8 mouse cellular contexts compared by ENCODE assay signal in the genomic region with DNA sequence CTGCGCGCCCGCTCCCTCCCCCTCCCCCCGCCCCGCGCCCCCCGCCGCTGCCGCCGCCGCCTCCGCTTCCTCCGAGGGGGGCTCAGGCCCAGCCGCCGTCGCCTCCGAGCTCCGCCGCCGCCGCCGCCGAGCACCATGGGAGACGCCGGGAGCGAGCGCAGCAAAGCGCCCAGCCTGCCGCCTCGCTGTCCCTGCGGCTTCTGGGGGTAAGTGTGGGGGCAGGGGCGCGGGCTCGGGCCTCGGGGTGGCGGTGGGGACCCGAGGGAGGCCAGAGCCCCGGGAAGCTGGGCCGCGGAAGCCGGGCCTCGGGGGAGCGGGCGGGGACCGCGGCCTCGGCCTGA. TPM values are rescaled to one million over a fixed set of nuclear protein-coding genes. Genes with fewer than 3 reads are reported as not detected.
A peak's percentile ranks its signal among the peaks of the same experiment; 100 is the strongest.
DNase-seq lines count a peak whose midpoint lies in the region; ATAC-seq and TF ChIP-seq lines count a peak whose summit lies in the region.

No protein-coding gene starts in this region.

- ATAC-seq in erythroblast, adult 5-6 weeks (replicated peaks; ENCODE audit: low FRiP score, poor library complexity, severe bottlenecking) = no peak
- ATAC-seq in liver, embryonic 11.5 days (replicated peaks; ENCODE audit: low FRiP score) = peak; percentile 6; the same call in 1 of the 2 replicates

- WGBS in thymus, adult 2 months = 2% methylated on average over 40 of the region's 47 CpGs
- 2% methylated on average over 29 of the region's 47 CpGs for WGBS in liver, embryonic 11.5 days

- H3K4me2 ChIP-seq in liver, embryonic 11.5 days = peak overlapping the region; percentile 87

- no peaks in the 10 kb centered on the region for H3K9me3 ChIP-seq in erythroblast, embryonic 14.5 days (ENCODE audit: control insufficient read depth, low read length)
- H3K9me3 ChIP-seq in liver, embryonic 11.5 days (ENCODE audit: control insufficient read depth, low read length) = no peaks in the 10 kb centered on the region

- H3K27ac ChIP-seq in thymus, adult 2 months (ENCODE audit: control insufficient read depth, insufficient read depth, low read length) = no peak overlapping the region
- peak overlapping the region; percentile 99 for H3K27ac ChIP-seq in liver, embryonic 11.5 days (ENCODE audit: low read depth, low read length)

- peak overlapping the region; percentile 92 for H3K4me3 ChIP-seq in erythroblast, embryonic 14.5 days (replicated peaks)
- H3K4me3 ChIP-seq in thymus, adult 2 months (ENCODE audit: control insufficient read depth, insufficient read depth, low read length) = peak overlapping the region; percentile 78
- peak overlapping the region; percentile 93 for H3K4me3 ChIP-seq in liver, embryonic 11.5 days (ENCODE audit: low read depth, low read length)

- 0 out of 2 replicates have a peak, but pooled peaks have one; percentile 5 for TF ChIP-seq CTCF in thymus, adult 2 months (IDR thresholded peaks at IDR 0.05; ENCODE audit: borderline replicate concordance, control insufficient read depth, extremely low read depth, insufficient read depth, low read length, poor library complexity)

- H3K27me3 ChIP-seq in erythroblast, embryonic 14.5 days (ENCODE audit: control insufficient read depth) = no peaks in the 10 kb centered on the region
- H3K27me3 ChIP-seq in thymus, adult 2 months (ENCODE audit: control insufficient read depth, insufficient read depth, low read length) = no peaks in the 10 kb centered on the region
- H3K27me3 ChIP-seq in liver, embryonic 11.5 days (replicated peaks; ENCODE audit: control insufficient read depth, insufficient read depth, low read length) = no peaks in the 10 kb centered on the region

- peaks cover 46% of the 10 kb centered on the region for H3K4me1 ChIP-seq in erythroblast, embryonic 14.5 days (ENCODE audit: control insufficient read depth)
- peaks cover 19% of the 10 kb centered on the region for H3K4me1 ChIP-seq in thymus, adult 2 months (replicated peaks; ENCODE audit: control insufficient read depth, insufficient read depth, low read length)
- peaks cover 22% of the 10 kb centered on the region for H3K4me1 ChIP-seq in liver, embryonic 11.5 days (replicated peaks; ENCODE audit: control insufficient read depth, insufficient read depth, low read length)

- peaks cover 11% of the 10 kb centered on the region for H3K36me3 ChIP-seq in erythroblast, embryonic 14.5 days (ENCODE audit: control insufficient read depth)
- H3K36me3 ChIP-seq in thymus, adult 2 months (ENCODE audit: control insufficient read depth, insufficient read depth, low read length) = no peaks in the 10 kb centered on the region
- peaks cover 4% of the 10 kb centered on the region; the same call in 1 of the 2 replicates for H3K36me3 ChIP-seq in liver, embryonic 11.5 days (ENCODE audit: control insufficient read depth, insufficient read depth, low read length)

- H3K9ac ChIP-seq in liver, embryonic 11.5 days (ENCODE audit: low read depth, low read length) = peak overlapping the region; percentile 91

- TF ChIP-seq POLR2A in thymus, adult 2 months (IDR thresholded peaks at IDR 0.05; ENCODE audit: control insufficient read depth, extremely low read depth, insufficient read depth, low read length, poor library complexity) = no peak

- no peak for DNase-seq in thymus, adult 2 months
- no peak for DNase-seq in thymus, postnatal 25 days
- no peak for DNase-seq in liver, embryonic 11.5 days (ENCODE audit: low spot score)
- DNase-seq in ovary, postnatal 36 days (ENCODE audit: low spot score) = no peak
- no peak for DNase-seq in cerebellum, adult 8-10 months
- no peak for DNase-seq in right cerebral cortex, postnatal 25 days

RNA-seq across cellular contexts. Expression of a gene that starts 0.5 kb away (rescaled TPM):
- polyA plus RNA-seq in erythroblast, embryonic 14.5 days (2012) = 8.1 and 9.6 TPM in 2 replicates
- 10.4 and 17.6 TPM in 2 replicates for total RNA-seq in erythroblast, adult 5-6 weeks (2015; ENCODE audit: low replicate concordance)
- total RNA-seq in erythroblast, adult 5-6 weeks (2017; ENCODE audit: low replicate concordance) = 3.1 and 13.4 TPM in 2 replicates
- polyA plus RNA-seq in thymus, adult 2 months (2012; rRNA removed) = 67.3 and 75.6 TPM in 2 replicates
- 24.2 and 24.4 TPM in 2 replicates for polyA plus RNA-seq in liver, embryonic 11.5 days (2014; fragmentation: Nextera tagmentation; extraction: Ambion mirVana)

RNA-seq across cellular contexts. Expression of a gene that starts 35.2 kb away (rescaled TPM):
- 0.04 and 0.06 TPM in 2 replicates for polyA plus RNA-seq in erythroblast, embryonic 14.5 days (2012)
- 0.58 and 0.84 TPM in 2 replicates for total RNA-seq in erythroblast, adult 5-6 weeks (2015; ENCODE audit: low replicate concordance)
- 2.4 and 2.5 TPM in 2 replicates for total RNA-seq in erythroblast, adult 5-6 weeks (2017; ENCODE audit: low replicate concordance)
- polyA plus RNA-seq in thymus, adult 2 months (2012; rRNA removed) = 11.8 and 16.1 TPM in 2 replicates
- polyA plus RNA-seq in liver, embryonic 11.5 days (2014; fragmentation: Nextera tagmentation; extraction: Ambion mirVana) = 1.2 and 1.7 TPM in 2 replicates
